In the genomic region with DNA sequence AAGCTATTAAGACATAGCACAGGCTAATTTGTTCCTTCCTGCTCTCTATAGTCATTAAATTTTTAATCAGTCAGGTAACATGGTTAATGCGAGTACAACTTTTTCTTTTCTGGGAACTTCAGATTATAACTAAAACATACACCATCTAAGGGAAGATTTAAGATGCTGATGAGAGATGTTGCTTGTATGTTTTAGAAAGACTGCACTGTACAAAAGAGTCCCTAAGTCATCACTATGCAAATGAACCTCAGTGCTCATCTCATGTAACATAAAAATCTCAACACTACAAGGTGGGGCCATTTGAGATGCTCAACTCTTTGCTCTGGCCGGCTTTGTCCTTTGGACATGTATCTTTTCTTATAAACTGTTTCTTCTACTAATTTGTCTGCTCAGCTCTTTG, we compare ENCODE assay signal across 18 mouse cellular contexts.
"Had no signal": no experiment of that assay in that cellular context is flagged by ENCODE, and none has a peak within 500 bp of the region (broad histone marks: within the 10 kb centered on the region; RNA-seq: fewer than 3 reads in every experiment).

No protein-coding gene starts in this region.

- H3K9me3 ChIP-seq: midbrain, embryonic 10.5 days; midbrain, embryonic 13.5 days; midbrain, embryonic 15.5 days; neural tube, embryonic 13.5 days; neural tube, embryonic 15.5 days had no signal

- H3K4me3 ChIP-seq: midbrain, embryonic 10.5 days; midbrain, embryonic 13.5 days; midbrain, embryonic 15.5 days; myocyte; neural tube, embryonic 13.5 days; neural tube, embryonic 15.5 days had no signal

- H3K36me3 ChIP-seq: midbrain, embryonic 10.5 days; midbrain, embryonic 13.5 days; midbrain, embryonic 15.5 days; neural tube, embryonic 13.5 days; neural tube, embryonic 15.5 days had no signal

- H3K27ac ChIP-seq: midbrain, embryonic 10.5 days; midbrain, embryonic 13.5 days; midbrain, embryonic 15.5 days; neural tube, embryonic 13.5 days; neural tube, embryonic 15.5 days had no signal

- H3K9ac ChIP-seq: lung, embryonic 14.5 days; midbrain, embryonic 13.5 days; midbrain, embryonic 15.5 days; neural tube, embryonic 13.5 days; neural tube, embryonic 15.5 days had no signal

- H3K4me2 ChIP-seq: lung, embryonic 14.5 days; midbrain, embryonic 13.5 days; midbrain, embryonic 15.5 days; neural tube, embryonic 13.5 days; neural tube, embryonic 15.5 days had no signal

- DNase-seq: lung, adult 18-20 months; lung, embryonic 14.5 days; lung, postnatal 10 days; lung, postnatal 4 days; retina, postnatal 1 day; right cerebral cortex, adult 18-20 months; right cerebral cortex, postnatal 25 days; right cerebral cortex, postnatal 4 days; spleen, adult 18-20 months; thymus, adult 18-20 months; thymus, postnatal 14 days; thymus, postnatal 36 days had no signal

- ATAC-seq: midbrain, embryonic 13.5 days; midbrain, embryonic 15.5 days had no signal

- H3K4me1 ChIP-seq: midbrain, embryonic 15.5 days; neural tube, embryonic 13.5 days; neural tube, embryonic 15.5 days had no signal

- H3K27me3 ChIP-seq: midbrain, embryonic 13.5 days; midbrain, embryonic 15.5 days; neural tube, embryonic 13.5 days; neural tube, embryonic 15.5 days had no signal
